Mouse (Mus musculus) kidney, adult 2 months (tissue): ENCODE data around the gene Rnaseh2b. TPM values are rescaled to one million over a fixed set of nuclear protein-coding genes. Genes with fewer than 3 reads are reported as not detected.

ENCODE experiments used
- DNase-seq: peaks from one replicate; pipeline ENCODE4 v3.0.0; 2021
- H3K27ac ChIP-seq: fragments of 200-500 bp; 2 replicates; pipeline ENCODE4 v1.5.1; 2012; ENCODE audit warnings: low read depth, low read length, control low read depth, inconsistent platforms; ENCODE audit not compliant: insufficient read depth
- H3K27me3 ChIP-seq: fragments of 200-500 bp; replicated peaks from 2 replicates; pipeline ENCODE4 v1.6.1; 2012; ENCODE audit warnings: mild to moderate bottlenecking, moderate library complexity, low read length, inconsistent platforms; ENCODE audit not compliant: control insufficient read depth, insufficient read depth
- H3K36me3 ChIP-seq: fragments of 200-500 bp; 2 replicates; pipeline ENCODE4 v1.6.1; 2012; ENCODE audit warnings: mild to moderate bottlenecking, moderate library complexity, low read length, inconsistent platforms; ENCODE audit not compliant: control insufficient read depth, insufficient read depth
- H3K4me1 ChIP-seq: fragments of 200-500 bp; 2 replicates; pipeline ENCODE4 v1.6.1; 2011; ENCODE audit warnings: low read length; ENCODE audit not compliant: control insufficient read depth, insufficient read depth
- H3K4me3 ChIP-seq: fragments of 200-500 bp; 2 replicates; pipeline ENCODE4 v1.5.1; 2011; ENCODE audit warnings: mild to moderate bottlenecking, low read depth, low read length, control low read depth; ENCODE audit not compliant: insufficient read depth
- CTCF ChIP-seq: fragments of 200-500 bp; conservative IDR thresholded peaks from 2 replicates; pipeline ENCODE4 v1.5.1; 2011; ENCODE audit warnings: low read depth, mild to moderate bottlenecking, control low read depth, low read length, moderate library complexity, mixed read lengths; ENCODE audit not compliant: insufficient read depth, insufficient read length
- POLR2A ChIP-seq: fragments of 200-500 bp; IDR thresholded peaks from one replicate; pipeline ENCODE4 v1.6.1; 2011; ENCODE audit warnings: low read depth, low read length, control low read depth
- WGBS: fragments of 180-500 bp; shearing (Covaris S2); methylation state at CpG from one replicate; pipeline ENCODE4 v1.1.7; 2018; 5-methylcytosine and 5-hydroxymethylcytosine counted together
- polyA plus RNA-seq: library from polyadenylated mRNA; depleted of rRNA; stranded (reverse); fragments of >200 nt; gene quantifications from 2 replicates; pipeline ENCODE4 v1.2.3, GENCODE M21; 2012; rRNA removed

The Rnaseh2b gene
- polyA plus RNA-seq, 1 experiment: 8.4 TPM

GRCm38 (mm10) chr14:62416007-62416741, 123.8 kb downstream of the Rnaseh2b start:
- no peak for DNase-seq
- Histone ChIP-seq H3K36me3 (no peaks in the 10 kb centered on the region), H3K27ac (no peak overlapping the region), H3K27me3 (no peaks in the 10 kb centered on the region), H3K4me3 (no peak overlapping the region), H3K4me1 (no peaks in the 10 kb centered on the region)
- no peak for TF ChIP-seq POLR2A
- TF ChIP-seq CTCF: no peak
- 72% methylated on average over 7 of the region's 7 CpGs for WGBS

GRCm38 (mm10) chr14:62416742-62417134, 124.3 kb downstream of the Rnaseh2b start:
- WGBS: 22% methylated on average over 1 of the region's 1 CpGs
- Histone ChIP-seq H3K4me3 (no peak overlapping the region), H3K27me3 (no peaks in the 10 kb centered on the region), H3K4me1 (no peaks in the 10 kb centered on the region), H3K36me3 (no peaks in the 10 kb centered on the region), H3K27ac (no peak overlapping the region)
- no peak for DNase-seq
- no peak for TF ChIP-seq POLR2A
- no peak for TF ChIP-seq CTCF

GRCm38 (mm10) chr14:62417501-62417900, 125.1 kb downstream of the Rnaseh2b start:
- no peaks in the 10 kb centered on the region for H3K4me1 ChIP-seq
- no peaks in the 10 kb centered on the region for H3K36me3 ChIP-seq
- TF ChIP-seq CTCF (no peak), POLR2A (no peak)
- no peak overlapping the region for H3K4me3 ChIP-seq
- no peaks in the 10 kb centered on the region for H3K27me3 ChIP-seq
- H3K27ac ChIP-seq: no peak overlapping the region
- DNase-seq: no peak
- WGBS: 76% methylated on average over 3 of the region's 3 CpGs

GRCm38 (mm10) chr14:62422265-62422664, 129.9 kb downstream of the Rnaseh2b start:
- TF ChIP-seq POLR2A: no peak
- no peak for DNase-seq
- no peaks in the 10 kb centered on the region for H3K4me1 ChIP-seq
- no peak overlapping the region for H3K27ac ChIP-seq
- 62% methylated on average over 4 of the region's 4 CpGs for WGBS
- no peaks in the 10 kb centered on the region for H3K36me3 ChIP-seq
- H3K4me3 ChIP-seq: no peak overlapping the region
- no peaks in the 10 kb centered on the region for H3K27me3 ChIP-seq

Other genes starting within 250 kb of the Rnaseh2b start
- gene Dleu7, start 458 bp downstream of the Rnaseh2b start, polyA plus RNA-seq: 19.8 and 21.0 TPM in 2 replicates
- gene Gucy1b2, start 163.7 kb downstream of the Rnaseh2b start, polyA plus RNA-seq: 0.03 and 0.05 TPM in 2 replicates